Mouse (Mus musculus) C2C12 (cell line): ENCODE data around the gene Klk13. TPM values are rescaled to one million over a fixed set of nuclear protein-coding genes. Genes with fewer than 3 reads are reported as not detected.
"Not testable (repeated sequence)": the region's sequence is repeated elsewhere in the genome, so short reads cannot be mapped to it uniquely, and the experiment has no call there.

Source experiments
- H3K27me3 ChIP-seq: one replicate; pipeline ENCODE4 v1.6.1; 2011; ENCODE audit not compliant: control insufficient read depth, insufficient read depth, insufficient read length
- H3K36me3 ChIP-seq: one replicate; pipeline ENCODE4 v1.6.1; 2011; ENCODE audit not compliant: control insufficient read depth, insufficient read depth
- H3K4me3 ChIP-seq: one replicate; pipeline ENCODE4 v1.5.1; 2011; ENCODE audit warnings: mild to moderate bottlenecking, control low read depth; ENCODE audit not compliant: poor library complexity, insufficient read depth, severe bottlenecking
- H3K79me2 ChIP-seq: one replicate; pipeline ENCODE4 v1.6.1; 2011; ENCODE audit not compliant: control insufficient read depth, insufficient read depth
- H3K79me3 ChIP-seq: one replicate; pipeline ENCODE4 v1.6.1; 2011; ENCODE audit warnings: low read depth, control low read depth
- H3ac ChIP-seq: one replicate; pipeline ENCODE3; 2011; ENCODE audit warnings: low read depth; ENCODE audit not compliant: control insufficient read depth, insufficient read length
- CEBPB ChIP-seq: IDR thresholded peaks from one replicate; pipeline ENCODE4 v1.6.1; 2011; ENCODE audit warnings: low read depth, mild to moderate bottlenecking, control low read depth, moderate library complexity
- CTCF ChIP-seq: IDR thresholded peaks from one replicate; pipeline ENCODE4 v1.5.1; 2011; ENCODE audit not compliant: control insufficient read depth, insufficient read depth, insufficient read length
- FOSL1 ChIP-seq: IDR thresholded peaks from one replicate; pipeline ENCODE4 v1.8.0; 2011; ENCODE audit warnings: mild to moderate bottlenecking, low read length; ENCODE audit not compliant: poor library complexity, insufficient read depth, severe bottlenecking
- MAX ChIP-seq: IDR thresholded peaks from one replicate; pipeline ENCODE4 v1.6.1; 2011; ENCODE audit warnings: mild to moderate bottlenecking, control low read depth
- MYOD1 ChIP-seq: IDR thresholded peaks from one replicate; pipeline ENCODE4 v1.6.1; 2011; ENCODE audit warnings: low read depth; ENCODE audit not compliant: control insufficient read depth, insufficient read length
- MYOG ChIP-seq: IDR thresholded peaks from one replicate; pipeline ENCODE4 v1.6.1; 2011; ENCODE audit not compliant: control insufficient read depth, insufficient read length; ENCODE audit errors: extremely low read depth
- USF1 ChIP-seq: IDR thresholded peaks from one replicate; pipeline ENCODE4 v1.6.1; 2011; ENCODE audit warnings: low read depth, mild to moderate bottlenecking, control low read depth, moderate library complexity
- polyA plus RNA-seq: library from polyadenylated mRNA; unstranded; fragments of >200 nt; fragmentation: generic; extraction: Trizol; gene quantifications from one replicate; pipeline ENCODE4 v1.2.1, GENCODE M21; 2012; ENCODE audit warnings: missing spikeins

The Klk13 gene
- polyA plus RNA-seq, 1 experiment: not detected

DNA sequence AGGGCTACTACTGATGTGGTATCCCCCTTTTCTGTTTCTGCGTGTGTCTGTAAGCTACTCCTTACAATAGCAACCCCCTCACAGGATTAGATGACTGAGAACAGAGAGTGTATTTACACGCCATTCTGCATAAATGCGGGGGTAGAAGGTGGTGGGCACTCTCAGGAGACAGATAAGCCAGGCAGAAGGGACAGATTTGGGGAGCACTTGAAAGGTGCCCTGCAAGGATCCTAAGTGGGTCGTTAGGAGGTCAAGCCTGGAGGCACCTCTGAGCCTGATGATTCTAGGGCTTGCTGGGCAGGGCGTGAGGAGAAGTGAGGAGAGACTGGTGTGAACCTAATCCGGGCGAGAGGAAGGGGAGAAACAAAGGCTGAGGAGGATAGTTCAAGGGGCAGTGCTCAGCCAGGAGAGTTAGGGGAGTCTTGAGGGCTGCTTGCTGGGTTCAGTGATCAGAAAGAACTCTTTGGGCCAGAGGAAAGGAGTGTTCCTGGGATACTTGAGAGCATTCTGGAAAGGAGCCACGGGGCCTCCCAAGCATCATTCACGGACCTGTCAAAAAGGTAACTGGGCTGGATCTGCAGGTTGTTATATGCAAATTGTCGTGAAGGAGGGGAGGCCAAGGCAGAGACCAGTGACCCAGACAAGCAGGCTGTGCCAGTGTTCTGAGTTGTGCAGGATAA is 39.6 kb upstream of the Klk13 start:
- peaks cover 17% of the 10 kb centered on the region for H3K36me3 ChIP-seq
- H3K79me3 ChIP-seq: peaks cover 11% of the 10 kb centered on the region
- TF ChIP-seq MAX (no peak), USF1 (no peak), MYOG (no peak), CEBPB (no peak), CTCF (no peak), FOSL1 (no peak)
- H3K27me3 ChIP-seq: no peaks in the 10 kb centered on the region
- peak overlapping the region; percentile 60 for H3K4me3 ChIP-seq
- H3K79me2 ChIP-seq: peaks cover 32% of the 10 kb centered on the region
- peak overlapping the region; percentile 77 for H3ac ChIP-seq

DNA sequence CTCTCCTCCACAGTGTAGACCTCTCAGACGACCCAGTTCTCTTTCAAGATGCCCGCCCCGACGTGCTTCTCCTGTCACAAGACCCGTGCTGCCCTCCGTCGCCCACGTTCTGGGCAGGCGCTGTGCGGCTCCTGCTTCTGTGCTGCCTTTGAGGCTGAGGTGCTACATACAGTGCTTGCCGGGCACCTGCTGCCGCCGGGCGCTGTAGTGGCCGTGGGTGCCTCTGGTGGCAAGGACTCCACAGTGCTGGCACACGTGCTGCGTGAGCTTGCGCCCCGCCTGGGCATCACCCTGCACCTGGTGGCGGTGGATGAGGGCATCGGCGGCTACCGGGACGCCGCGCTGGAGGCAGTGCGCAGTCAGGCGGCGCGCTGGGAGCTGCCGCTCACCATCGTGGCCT is 37.3 kb upstream of the Klk13 start:
- Histone ChIP-seq H3K4me3 (no peak overlapping the region), H3K27me3 (no peaks in the 10 kb centered on the region), H3K79me2 (peaks cover 32% of the 10 kb centered on the region), H3K36me3 (peaks cover 18% of the 10 kb centered on the region), H3K79me3 (peaks cover 11% of the 10 kb centered on the region), H3ac (no peak overlapping the region)
- TF ChIP-seq FOSL1 (no peak), USF1 (no peak), CEBPB (no peak), MYOG (no peak), CTCF (no peak), MYOD1 (no peak), MAX (no peak)

DNA sequence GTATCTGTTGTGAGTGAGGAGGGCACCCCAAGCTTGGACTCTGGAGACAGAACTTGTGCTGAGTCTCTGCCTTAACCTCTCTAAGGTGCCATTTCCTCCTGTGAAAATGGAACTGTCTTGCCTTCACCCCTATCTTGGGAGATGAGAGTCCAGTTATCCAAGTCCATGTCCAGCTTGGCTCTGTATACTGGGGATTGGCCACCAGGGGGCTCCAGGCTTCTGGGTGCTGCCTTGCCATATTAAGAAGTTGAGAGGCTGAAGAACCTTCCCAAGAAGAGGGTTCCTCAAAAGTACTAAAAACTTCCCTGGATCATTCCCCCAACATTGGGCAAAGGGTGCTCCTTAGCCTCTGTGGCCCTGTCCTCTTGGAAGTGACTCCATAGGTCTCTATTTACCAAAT is 33.9 kb upstream of the Klk13 start:
- Histone ChIP-seq H3K4me3 (no peak overlapping the region), H3ac (no peak overlapping the region), H3K27me3 (no peaks in the 10 kb centered on the region), H3K79me3 (peaks cover 2% of the 10 kb centered on the region), H3K36me3 (peaks cover 18% of the 10 kb centered on the region), H3K79me2 (peaks cover 15% of the 10 kb centered on the region)
- TF ChIP-seq MAX: no peak
- no peak for TF ChIP-seq MYOG
- no peak for TF ChIP-seq CEBPB
- no peak for TF ChIP-seq FOSL1
- TF ChIP-seq CTCF: no peak
- no peak for TF ChIP-seq MYOD1
- no peak for TF ChIP-seq USF1

DNA sequence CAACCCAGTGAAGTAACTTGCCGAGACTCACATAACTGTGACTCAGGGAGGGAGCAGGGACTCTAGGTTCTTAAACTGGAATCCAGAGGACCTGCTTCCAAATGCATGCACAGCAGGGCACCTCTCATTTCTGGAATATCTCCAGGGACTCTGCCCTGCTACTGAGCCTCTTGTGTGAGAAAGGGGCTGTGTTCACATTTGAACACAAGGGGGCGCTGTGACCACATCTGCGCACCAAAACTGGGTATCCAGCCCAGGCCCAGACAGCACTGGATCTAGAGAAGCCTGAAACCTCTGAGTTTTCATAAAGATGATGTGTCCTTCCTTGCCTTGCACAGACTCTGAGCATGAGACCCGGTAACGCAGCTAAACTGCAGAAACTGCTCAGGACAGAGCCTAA is 31.4 kb upstream of the Klk13 start:
- TF ChIP-seq MAX (no peak), CTCF (peak; percentile 59)
- no peaks in the 10 kb centered on the region for H3K79me3 ChIP-seq
- H3K4me3 ChIP-seq: no peak overlapping the region
- no peaks in the 10 kb centered on the region for H3K79me2 ChIP-seq
- no peak overlapping the region for H3ac ChIP-seq
- peaks cover 6% of the 10 kb centered on the region for H3K27me3 ChIP-seq
- H3K36me3 ChIP-seq: peaks cover 14% of the 10 kb centered on the region

DNA sequence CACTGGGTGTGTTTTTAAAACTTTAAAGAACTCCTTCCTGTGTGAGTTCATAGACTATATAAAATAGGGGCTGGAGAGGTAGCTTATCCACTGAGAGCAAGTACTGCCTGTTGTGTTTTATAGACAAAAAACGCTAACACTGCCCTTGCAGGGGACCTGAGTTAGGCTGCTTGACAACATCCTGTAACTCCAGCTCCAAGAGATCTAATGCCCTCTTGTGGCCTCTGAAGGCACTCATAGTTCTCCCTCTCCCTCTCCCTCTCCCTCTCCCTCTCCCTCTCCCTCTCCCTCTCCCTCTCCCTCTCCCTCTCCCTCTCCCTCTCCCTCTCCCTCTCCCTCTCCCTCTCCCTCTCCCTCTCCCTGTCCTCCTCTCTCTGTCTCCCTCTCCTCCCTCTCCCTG is 29.9 kb upstream of the Klk13 start:
- not testable (repeated sequence) for H3K36me3 ChIP-seq, H3K79me2 ChIP-seq, H3K4me3 ChIP-seq, H3K27me3 ChIP-seq, H3ac ChIP-seq, H3K79me3 ChIP-seq

DNA sequence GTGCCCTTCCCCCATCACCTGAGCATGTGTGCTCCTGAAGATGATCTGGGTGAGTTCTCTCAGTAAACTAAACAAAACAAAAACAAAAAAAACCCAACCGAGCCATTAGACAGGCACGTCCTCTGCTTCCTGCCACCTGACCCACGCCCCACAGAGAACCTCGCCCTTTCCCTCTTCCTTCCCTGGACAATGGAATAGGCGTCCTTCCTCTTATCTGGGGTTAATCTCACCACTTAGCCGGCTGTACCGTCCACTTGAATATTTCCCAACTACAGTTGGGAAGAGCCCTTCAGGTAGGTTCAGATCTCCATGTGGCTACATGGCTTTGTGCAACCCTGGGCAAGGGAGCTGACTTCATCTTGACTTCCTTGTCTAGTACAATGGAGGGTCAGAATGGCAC is 27.3 kb upstream of the Klk13 start:
- no peaks in the 10 kb centered on the region for H3K36me3 ChIP-seq
- TF ChIP-seq MAX (no peak), MYOD1 (no peak), USF1 (no peak), FOSL1 (no peak), MYOG (no peak)

More for the DNA sequence above, 27.3 kb upstream of the Klk13 start:
- Histone ChIP-seq H3K27me3 (peaks cover 9% of the 10 kb centered on the region), H3K4me3 (no peak overlapping the region), H3K79me2 (no peaks in the 10 kb centered on the region), H3K79me3 (no peaks in the 10 kb centered on the region), H3ac (no peak overlapping the region)
